Mouse (Mus musculus) lung, adult 2 months (tissue): ENCODE data around the gene Hcst.

Experiments used
- CTCF ChIP-seq: fragments of 200-500 bp; IDR thresholded peaks from 2 replicates; pipeline ENCODE4 v1.5.1; 2011; ENCODE audit warnings: mild to moderate bottlenecking, low read length, control low read depth; ENCODE audit not compliant: insufficient read depth
- POLR2A ChIP-seq: fragments of 200-500 bp; IDR thresholded peaks from 2 replicates; pipeline ENCODE4 v1.6.1; 2011; ENCODE audit warnings: low read depth, mild to moderate bottlenecking, control low read depth, low read length, borderline replicate concordance; ENCODE audit errors: extremely low read depth

GRCm38 (mm10) chr7:30456487-30456886, 36.8 kb upstream of the Hcst start:
- TF ChIP-seq CTCF (no peak), POLR2A (no peak)
